Mouse (Mus musculus) thymus, postnatal 25 days (tissue): ENCODE results near the gene Trip10.
A peak's percentile ranks its signal among the peaks of the same experiment; 100 is the strongest.

Experiments
- DNase-seq: peaks from one replicate; pipeline ENCODE4 v3.0.0; 2022

Trip10 gene

DNA sequence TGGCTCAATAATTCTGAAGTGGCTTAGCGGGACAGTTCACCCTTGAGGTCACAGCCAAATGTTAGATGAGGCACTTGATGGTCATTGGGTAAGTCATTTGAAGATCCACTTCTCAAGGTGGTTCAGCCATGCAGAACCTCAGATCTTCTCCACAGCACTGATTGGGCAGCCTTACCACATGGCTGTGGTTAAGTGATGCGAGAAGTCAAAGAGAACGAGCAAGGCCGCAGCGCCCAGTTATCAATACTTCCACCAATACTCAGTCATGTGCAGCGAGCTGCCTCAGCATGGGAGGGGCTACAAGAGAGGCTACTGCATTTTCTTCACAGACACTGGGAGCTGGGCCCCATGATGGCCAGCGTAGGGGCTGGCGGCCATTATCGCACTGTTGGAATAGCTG, 43.7 kb downstream of the Trip10 start:
- no peak for DNase-seq

DNA sequence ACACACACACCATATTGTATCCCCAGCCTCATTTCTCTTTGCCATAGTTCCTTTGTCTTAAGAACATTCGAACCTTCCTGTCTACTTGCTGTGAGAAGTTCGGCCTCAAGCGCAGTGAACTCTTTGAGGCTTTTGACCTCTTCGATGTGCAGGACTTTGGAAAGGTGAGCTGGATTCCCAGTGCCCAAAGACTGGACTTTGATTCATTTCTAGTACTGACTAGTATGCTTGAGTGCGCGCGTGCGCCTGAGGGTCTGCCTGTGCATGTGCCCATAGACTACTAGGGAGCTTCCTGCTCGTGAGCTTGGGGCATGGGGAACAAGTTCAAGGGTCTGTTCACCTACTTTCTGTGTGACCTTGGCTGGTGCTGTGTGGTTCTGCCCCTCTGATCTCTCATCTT, 46.7 kb downstream of the Trip10 start:
- DNase-seq, result no peak

DNA sequence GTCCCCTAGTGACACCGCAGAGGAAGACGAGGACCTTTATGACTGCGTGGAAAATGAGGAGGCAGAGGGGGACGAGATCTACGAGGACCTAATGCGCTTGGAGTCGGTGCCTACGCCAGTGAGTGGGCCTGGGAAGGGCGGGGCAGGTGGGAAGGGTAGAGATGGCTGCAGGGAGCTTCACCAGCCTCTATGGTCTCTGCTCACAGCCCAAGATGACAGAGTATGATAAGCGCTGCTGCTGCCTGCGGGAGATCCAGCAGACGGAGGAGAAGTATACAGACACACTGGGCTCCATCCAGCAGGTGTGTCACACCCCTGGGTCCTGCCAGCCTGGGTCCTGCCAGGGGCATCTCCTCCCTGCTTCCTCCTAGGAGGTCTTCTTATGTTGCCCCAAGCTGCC, 47.8 kb downstream of the Trip10 start:
- no peak for DNase-seq

DNA sequence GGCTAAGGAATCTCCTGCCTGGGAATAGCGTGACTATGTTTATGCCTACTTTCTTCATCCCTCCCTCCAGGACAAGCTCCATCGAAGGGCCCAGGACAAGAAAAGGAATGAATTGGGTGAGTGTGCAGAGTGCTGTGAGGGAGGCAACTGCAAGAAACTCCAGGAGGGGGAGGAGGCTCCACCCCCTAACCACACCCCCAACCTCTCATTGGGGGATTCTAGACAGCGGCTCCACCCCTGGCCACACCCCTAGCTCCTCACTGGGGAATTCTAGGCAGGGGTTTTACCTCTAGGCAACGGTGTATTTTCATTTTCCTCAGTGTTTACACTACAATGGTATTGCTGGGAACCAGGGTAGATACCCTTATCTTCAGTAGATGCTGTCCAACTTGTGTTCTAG, 56.3 kb downstream of the Trip10 start:
- DNase-seq, result peak; percentile 27

DNA sequence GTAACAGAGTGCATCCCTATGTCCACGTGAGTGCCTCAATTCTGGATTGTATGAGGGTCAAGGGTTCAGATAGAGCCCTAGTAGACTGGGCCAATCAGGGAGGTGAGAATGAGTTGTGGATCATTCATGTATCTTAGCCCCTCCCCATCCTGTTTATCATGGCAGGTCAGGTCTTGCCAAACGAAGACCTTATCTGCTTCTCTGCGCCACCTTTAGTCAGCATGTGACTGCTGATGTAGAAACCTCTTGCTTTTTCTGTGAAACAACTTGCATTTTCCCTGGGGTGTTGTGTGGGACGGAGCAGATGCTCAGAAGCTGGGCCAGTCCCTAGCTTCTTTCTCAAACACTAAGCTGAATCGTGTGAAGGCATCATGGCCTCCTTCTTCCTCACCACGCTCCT, 57.8 kb downstream of the Trip10 start:
- no peak for DNase-seq

DNA sequence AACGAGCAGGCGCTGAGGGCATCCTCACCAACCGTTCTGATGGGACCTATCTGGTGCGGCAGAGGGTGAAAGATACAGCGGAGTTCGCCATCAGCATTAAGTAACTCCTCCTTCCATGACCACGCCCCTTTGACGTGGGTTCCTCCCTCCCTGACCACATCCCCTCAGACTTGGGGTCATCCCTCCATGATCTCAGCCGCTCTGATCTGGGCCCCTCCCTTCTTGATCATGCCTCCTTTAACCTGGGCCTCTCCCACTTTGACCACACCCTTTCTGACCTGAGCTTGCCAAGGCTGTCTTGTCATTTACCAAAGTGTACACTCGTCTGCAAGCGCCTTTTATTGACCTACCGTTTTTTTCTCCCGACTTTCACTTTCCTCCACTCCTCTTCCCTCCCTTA, 62.5 kb downstream of the Trip10 start:
- no peak for DNase-seq
